Mouse (Mus musculus) bone marrow, adult 2 months (tissue): ENCODE data around the gene Camta1.

ENCODE experiments used
- CTCF ChIP-seq: fragments of 200-500 bp; IDR thresholded peaks from 2 replicates; pipeline ENCODE4 v1.5.1; 2011; ENCODE audit warnings: low read length, control low read depth; ENCODE audit not compliant: control insufficient read depth, insufficient read depth
- POLR2A ChIP-seq: fragments of 200-500 bp; IDR thresholded peaks from 2 replicates; pipeline ENCODE4 v1.6.1; 2011; ENCODE audit warnings: low read depth, mild to moderate bottlenecking, control low read depth, low read length, borderline replicate concordance; ENCODE audit not compliant: control insufficient read depth

DNA sequence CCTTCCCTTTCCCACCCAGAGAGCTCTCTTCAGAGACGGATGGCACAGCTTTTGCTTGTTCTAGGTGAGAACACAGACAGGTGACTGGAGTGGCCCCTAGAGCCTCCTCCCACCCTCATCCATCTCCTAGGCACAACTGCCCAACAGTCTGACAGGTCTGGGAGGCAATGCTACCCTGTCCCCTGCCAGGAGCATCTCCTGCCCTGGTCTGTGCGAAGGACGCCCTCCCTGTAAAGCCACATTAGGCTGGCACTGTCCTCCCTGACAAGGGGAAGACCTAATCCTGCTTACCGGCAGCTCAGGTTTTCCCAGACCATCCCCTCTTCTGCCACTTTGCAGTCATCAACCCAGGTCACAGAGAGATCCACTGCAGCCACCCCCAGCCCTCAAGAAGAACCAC, 206.4 kb downstream of the Camta1 start:
- TF ChIP-seq POLR2A, result no peak
- TF ChIP-seq CTCF, result no peak
